Mouse (Mus musculus): Measurements from ENCODE around the gene Klhdc1. TPM values are rescaled to one million over a fixed set of nuclear protein-coding genes. Genes with fewer than 3 reads are reported as not detected.

Gene Klhdc1
- polyA plus RNA-seq, 1 experiment from 2014 or later, result 4.7 TPM

- H3K27me3 ChIP-seq (ENCODE audit: control insufficient read depth, insufficient read depth, low read length), result no peaks in the 10 kb centered on the region
- no peak for DNase-seq (ENCODE audit: low spot score)
- no peak overlapping the region for H3K27ac ChIP-seq (replicated peaks; ENCODE audit: low read depth, low read length)
- no peaks in the 10 kb centered on the region; the same call in none of the 2 replicates for H3K36me3 ChIP-seq (ENCODE audit: control insufficient read depth, insufficient read depth, low read length)
- no peak for ATAC-seq (ENCODE audit: insufficient number of reproducible peaks, low FRiP score, low TSS enrichment, low read depth)
- H3K9ac ChIP-seq (ENCODE audit: low read length), result no peak overlapping the region; the same call in 1 of the 2 replicates
- H3K4me1 ChIP-seq (ENCODE audit: control insufficient read depth, insufficient read depth, low read length), result peaks cover 6% of the 10 kb centered on the region
- WGBS, result 85% methylated on average over 4 of the region's 4 CpGs
- H3K4me3 ChIP-seq (ENCODE audit: low read depth, low read length), result no peak overlapping the region
- no peaks in the 10 kb centered on the region for H3K9me3 ChIP-seq (ENCODE audit: control insufficient read depth, low read length)
- H3K4me2 ChIP-seq (ENCODE audit: low read depth, severe bottlenecking), result no peak overlapping the region; the same call in 1 of the 2 replicates
Measured at GRCm38 (mm10) chr12:69295651-69296050, 54.7 kb downstream of the Klhdc1 start.

GRCm38 (mm10) chr12:69296511-69297410 is 55.8 kb downstream of the Klhdc1 start, which contains the start of gene Klhdc2:
Klhdc2 (plus strand) TSS chr12:69296681.
- peak within 1 kb of the TSS; percentile 94 for H3K9ac ChIP-seq (ENCODE audit: low read length)
- H3K4me2 ChIP-seq (ENCODE audit: low read depth, severe bottlenecking), result peak within 1 kb of the TSS; percentile 59
- no peaks in the 10 kb centered on the region; the same call in none of the 2 replicates for H3K36me3 ChIP-seq (ENCODE audit: control insufficient read depth, insufficient read depth, low read length)
- peak; percentile 91 for DNase-seq (ENCODE audit: low spot score)
- peak; percentile 90 for ATAC-seq (ENCODE audit: insufficient number of reproducible peaks, low FRiP score, low TSS enrichment, low read depth)
- H3K9me3 ChIP-seq (ENCODE audit: control insufficient read depth, low read length), result no peaks in the 10 kb centered on the region
- under 1% methylated on average over 96 of the region's 98 CpGs for WGBS
- H3K27ac ChIP-seq (replicated peaks; ENCODE audit: low read depth, low read length), result peak within 1 kb of the TSS; percentile 89
- no peaks in the 10 kb centered on the region for H3K27me3 ChIP-seq (ENCODE audit: control insufficient read depth, insufficient read depth, low read length)
- peaks cover 6% of the 10 kb centered on the region for H3K4me1 ChIP-seq (ENCODE audit: control insufficient read depth, insufficient read depth, low read length)
- peak within 1 kb of the TSS; percentile 95 for H3K4me3 ChIP-seq (ENCODE audit: low read depth, low read length)

- no peaks in the 10 kb centered on the region for H3K27me3 ChIP-seq (ENCODE audit: control insufficient read depth, insufficient read depth, low read length)
- H3K4me1 ChIP-seq (ENCODE audit: control insufficient read depth, insufficient read depth, low read length), result peaks cover 6% of the 10 kb centered on the region
- ATAC-seq (ENCODE audit: insufficient number of reproducible peaks, low FRiP score, low TSS enrichment, low read depth) (no peak), DNase-seq (ENCODE audit: low spot score) (peak; percentile 30)
- peak overlapping the region; percentile 59 for H3K4me2 ChIP-seq (ENCODE audit: low read depth, severe bottlenecking)
- 21% methylated on average over 20 of the region's 20 CpGs for WGBS
- no peaks in the 10 kb centered on the region for H3K9me3 ChIP-seq (ENCODE audit: control insufficient read depth, low read length)
- H3K36me3 ChIP-seq (ENCODE audit: control insufficient read depth, insufficient read depth, low read length), result peaks cover 6% of the 10 kb centered on the region
- H3K9ac ChIP-seq (ENCODE audit: low read length), result peak overlapping the region; percentile 94
- peak overlapping the region; percentile 95 for H3K4me3 ChIP-seq (ENCODE audit: low read depth, low read length)
- H3K27ac ChIP-seq (replicated peaks; ENCODE audit: low read depth, low read length), result 0 out of 2 replicates have a peak overlapping the region, but pooled peaks have one; percentile 89
Measured at GRCm38 (mm10) chr12:69297411-69298150, 56.6 kb downstream of the Klhdc1 start.

GRCm38 (mm10) chr12:69298281-69298680 is 57.3 kb downstream of the Klhdc1 start:
- no peak overlapping the region for H3K4me2 ChIP-seq (ENCODE audit: low read depth, severe bottlenecking)
- H3K27me3 ChIP-seq (ENCODE audit: control insufficient read depth, insufficient read depth, low read length), result no peaks in the 10 kb centered on the region
- peaks cover 9% of the 10 kb centered on the region for H3K36me3 ChIP-seq (ENCODE audit: control insufficient read depth, insufficient read depth, low read length)
- ATAC-seq (ENCODE audit: insufficient number of reproducible peaks, low FRiP score, low TSS enrichment, low read depth), result no peak
- H3K9ac ChIP-seq (ENCODE audit: low read length), result no peak overlapping the region
- no peak for DNase-seq (ENCODE audit: low spot score)
- no peak overlapping the region; the same call in 1 of the 2 replicates for H3K4me3 ChIP-seq (ENCODE audit: low read depth, low read length)
- H3K27ac ChIP-seq (replicated peaks; ENCODE audit: low read depth, low read length), result no peak overlapping the region
- no peaks in the 10 kb centered on the region for H3K9me3 ChIP-seq (ENCODE audit: control insufficient read depth, low read length)
- H3K4me1 ChIP-seq (ENCODE audit: control insufficient read depth, insufficient read depth, low read length), result peaks cover 6% of the 10 kb centered on the region
- WGBS, result 94% methylated on average over 4 of the region's 4 CpGs

- DNase-seq (ENCODE audit: low spot score) (no peak), ATAC-seq (ENCODE audit: insufficient number of reproducible peaks, low FRiP score, low TSS enrichment, low read depth) (no peak)
- H3K4me2 ChIP-seq (ENCODE audit: low read depth, severe bottlenecking), result peak overlapping the region; percentile 25; the same call in 1 of the 2 replicates
- H3K36me3 ChIP-seq (ENCODE audit: control insufficient read depth, insufficient read depth, low read length), result peaks cover 9% of the 10 kb centered on the region
- H3K9me3 ChIP-seq (ENCODE audit: control insufficient read depth, low read length), result no peaks in the 10 kb centered on the region
- peaks cover 6% of the 10 kb centered on the region for H3K4me1 ChIP-seq (ENCODE audit: control insufficient read depth, insufficient read depth, low read length)
- 61% methylated on average over 12 of the region's 12 CpGs for WGBS
- no peaks in the 10 kb centered on the region for H3K27me3 ChIP-seq (ENCODE audit: control insufficient read depth, insufficient read depth, low read length)
- no peak overlapping the region for H3K4me3 ChIP-seq (ENCODE audit: low read depth, low read length)
- H3K9ac ChIP-seq (ENCODE audit: low read length), result 0 out of 2 replicates have a peak overlapping the region, but pooled peaks have one; percentile 9
- H3K27ac ChIP-seq (replicated peaks; ENCODE audit: low read depth, low read length), result no peak overlapping the region
Measured at GRCm38 (mm10) chr12:69299231-69299630, 58.3 kb downstream of the Klhdc1 start.

GRCm38 (mm10) chr12:69299831-69300230 is 58.9 kb downstream of the Klhdc1 start:
- ATAC-seq (ENCODE audit: insufficient number of reproducible peaks, low FRiP score, low TSS enrichment, low read depth) (no peak), DNase-seq (ENCODE audit: low spot score) (no peak)
- H3K27me3 ChIP-seq (ENCODE audit: control insufficient read depth, insufficient read depth, low read length), result no peaks in the 10 kb centered on the region
- 86% methylated on average over 3 of the region's 3 CpGs for WGBS
- no peak overlapping the region for H3K9ac ChIP-seq (ENCODE audit: low read length)
- H3K4me1 ChIP-seq (ENCODE audit: control insufficient read depth, insufficient read depth, low read length), result peaks cover 6% of the 10 kb centered on the region
- no peaks in the 10 kb centered on the region for H3K9me3 ChIP-seq (ENCODE audit: control insufficient read depth, low read length)
- no peak overlapping the region for H3K27ac ChIP-seq (replicated peaks; ENCODE audit: low read depth, low read length)
- H3K4me3 ChIP-seq (ENCODE audit: low read depth, low read length), result no peak overlapping the region
- no peak overlapping the region for H3K4me2 ChIP-seq (ENCODE audit: low read depth, severe bottlenecking)
- H3K36me3 ChIP-seq (ENCODE audit: control insufficient read depth, insufficient read depth, low read length), result peaks cover 12% of the 10 kb centered on the region

- Histone ChIP-seq H3K27me3 (ENCODE audit: control insufficient read depth, insufficient read depth, low read length) (no peaks in the 10 kb centered on the region), H3K9me3 (ENCODE audit: control insufficient read depth, low read length) (no peaks in the 10 kb centered on the region), H3K4me2 (ENCODE audit: low read depth, severe bottlenecking) (no peak overlapping the region), H3K4me3 (ENCODE audit: low read depth, low read length) (no peak overlapping the region), H3K36me3 (ENCODE audit: control insufficient read depth, insufficient read depth, low read length) (peaks cover 17% of the 10 kb centered on the region), H3K9ac (ENCODE audit: low read length) (no peak overlapping the region), H3K27ac (replicated peaks; ENCODE audit: low read depth, low read length) (no peak overlapping the region), H3K4me1 (ENCODE audit: control insufficient read depth, insufficient read depth, low read length) (peaks cover 6% of the 10 kb centered on the region)
- no peak for ATAC-seq (ENCODE audit: insufficient number of reproducible peaks, low FRiP score, low TSS enrichment, low read depth)
- WGBS, result 66% methylated on average over 2 of the region's 2 CpGs
- no peak for DNase-seq (ENCODE audit: low spot score)
Measured at GRCm38 (mm10) chr12:69300391-69300790, 59.4 kb downstream of the Klhdc1 start.

GRCm38 (mm10) chr12:69302171-69302570 is 61.2 kb downstream of the Klhdc1 start:
- no peak overlapping the region for H3K9ac ChIP-seq (ENCODE audit: low read length)
- ATAC-seq (ENCODE audit: insufficient number of reproducible peaks, low FRiP score, low TSS enrichment, low read depth) (no peak), DNase-seq (ENCODE audit: low spot score) (no peak)
- no peak overlapping the region for H3K4me2 ChIP-seq (ENCODE audit: low read depth, severe bottlenecking)
- WGBS, result 96% methylated on average over 12 of the region's 12 CpGs
- H3K36me3 ChIP-seq (ENCODE audit: control insufficient read depth, insufficient read depth, low read length), result peaks cover 29% of the 10 kb centered on the region
- H3K4me3 ChIP-seq (ENCODE audit: low read depth, low read length), result no peak overlapping the region
- H3K4me1 ChIP-seq (ENCODE audit: control insufficient read depth, insufficient read depth, low read length), result peaks cover 6% of the 10 kb centered on the region
- no peak overlapping the region for H3K27ac ChIP-seq (replicated peaks; ENCODE audit: low read depth, low read length)
- no peaks in the 10 kb centered on the region for H3K9me3 ChIP-seq (ENCODE audit: control insufficient read depth, low read length)
- no peaks in the 10 kb centered on the region for H3K27me3 ChIP-seq (ENCODE audit: control insufficient read depth, insufficient read depth, low read length)
